8 mouse cellular contexts compared by ENCODE assay signal in the genomic region with DNA sequence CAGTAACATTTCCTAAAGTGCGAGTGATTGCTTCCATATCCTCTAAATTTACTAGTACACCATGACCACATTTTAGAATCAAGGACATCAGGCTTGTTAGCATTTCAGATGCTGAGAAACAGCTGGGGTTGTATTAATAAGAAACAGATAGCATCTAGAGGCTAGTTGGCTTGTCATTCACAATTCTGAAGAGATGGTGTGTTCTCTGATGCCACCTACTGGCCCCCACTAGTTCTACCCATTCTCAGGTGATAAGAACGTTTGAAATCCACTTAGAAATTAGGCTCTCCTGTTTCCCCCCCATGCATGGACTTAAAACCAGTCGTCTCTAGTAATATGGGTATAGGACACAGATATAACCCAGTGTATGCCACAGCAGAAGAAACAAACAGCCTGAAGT.
DNase-seq lines count a peak whose midpoint lies in the region; ATAC-seq and TF ChIP-seq lines count a peak whose summit lies in the region.

No protein-coding gene starts in this region.

- intact Hi-C loops in gastrocnemius, adult 2 months (cut with DNase I), result no loop called here
- intact Hi-C loops in gastrocnemius, postnatal 14 days (cut with DNase I; ENCODE audit: low total_unique reads), result no loop called here

- peak; percentile 50 for TF ChIP-seq CTCF in gastrocnemius, adult 2 months (IDR thresholded peaks at IDR 0.05)

- no peak for ATAC-seq in activated CD4-positive, CD25-positive, alpha-beta regulatory T cell, adult 4 months

- H3K27ac ChIP-seq in gastrocnemius, adult 2 months, result no peak overlapping the region

- no peak for DNase-seq in gastrocnemius, adult 2 months
- no peak for DNase-seq in gastrocnemius, postnatal 14 days
- DNase-seq in 416B (ENCODE audit: low read depth), result peak; percentile 25
- DNase-seq in brain, adult 2 months (ENCODE audit: low read depth, low spot score), result peak; percentile 58
- peak; percentile 31 to 51 for DNase-seq in layer of hippocampus, postnatal 10 days (ENCODE audit: low spot score in 2 of 2)
- DNase-seq in testis, postnatal 14 days (ENCODE audit: low spot score), result no peak
- DNase-seq in ovary, postnatal 14 days (ENCODE audit: low spot score), result no peak

- no peak overlapping the region for H3K4me3 ChIP-seq in gastrocnemius, adult 2 months

Comparison
In these comparisons a context has a peak if more than half of its experiments do, and no peak if none do; other contexts are left out.
1. DNase-seq: peak in 416B (single experiment), brain, adult 2 months (single experiment) and layer of hippocampus, postnatal 10 days (2 of 2); none in gastrocnemius, adult 2 months (single experiment), gastrocnemius, postnatal 14 days (single experiment), testis, postnatal 14 days (single experiment) and ovary, postnatal 14 days (single experiment).